Mouse (Mus musculus) megakaryocyte, embryonic 14.5 days (primary cell): ENCODE results near the gene Gm29776.

ENCODE experiments used
- FLI1 ChIP-seq: IDR thresholded peaks from 2 replicates; pipeline ENCODE4 v1.6.1; 2012; ENCODE audit warnings: low read length, inconsistent platforms, mixed read lengths
- GATA1 ChIP-seq: IDR thresholded peaks from 3 replicates; pipeline ENCODE4 v1.6.1; 2012; ENCODE audit warnings: mixed read lengths, low read length, inconsistent platforms, borderline replicate concordance

- TF ChIP-seq GATA1 = no peak
- TF ChIP-seq FLI1 = no peak
Measured at GRCm38 (mm10) chr14:54734004-54734403, 35.4 kb upstream of the Gm29776 start.
